In the genomic region with DNA sequence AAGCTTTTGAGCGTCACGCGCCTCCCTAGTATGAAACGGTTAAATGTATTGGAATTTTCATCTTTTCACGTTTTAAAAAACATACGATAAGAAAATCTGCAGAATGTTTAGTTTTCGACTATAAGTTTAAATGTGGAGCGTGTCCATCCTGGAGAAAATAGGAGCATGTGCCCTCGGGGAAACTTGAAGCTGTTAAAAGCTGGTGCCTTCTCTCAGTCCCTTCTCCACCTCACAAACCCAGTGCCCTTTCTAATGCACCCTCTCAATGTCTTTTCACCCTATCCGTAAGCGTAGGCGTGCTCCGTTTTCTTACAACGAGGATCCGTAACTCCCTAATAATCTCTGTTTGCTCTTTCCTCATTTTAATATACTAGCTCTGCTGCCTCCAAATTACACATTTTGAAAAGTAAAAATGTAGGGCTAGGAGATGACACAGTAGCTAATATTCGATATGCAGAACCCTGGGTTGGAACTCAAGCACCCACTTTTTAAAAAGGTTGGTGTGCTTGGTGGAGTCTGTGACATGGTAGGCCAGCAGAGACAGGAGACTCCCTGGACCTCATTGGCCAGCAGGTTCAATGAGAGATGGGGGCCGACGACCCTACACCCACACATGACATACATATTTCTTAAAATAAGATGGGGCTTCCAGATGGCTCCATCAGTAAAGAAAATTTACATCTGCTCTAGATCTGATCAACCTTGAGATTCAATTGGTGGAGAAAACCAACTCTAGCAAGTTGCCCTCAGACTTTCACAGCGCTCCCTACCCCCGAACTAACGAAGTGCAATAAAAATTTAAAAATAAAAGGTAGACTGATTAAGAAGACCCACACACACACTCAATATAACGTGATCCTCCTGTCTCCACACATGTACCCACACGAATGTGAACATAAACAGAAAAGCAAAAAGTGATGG, we compare ENCODE assay signal across 8 mouse cellular contexts. TPM values are rescaled to one million over a fixed set of nuclear protein-coding genes. Genes with fewer than 3 reads are reported as not detected.
DNase-seq lines count a peak whose midpoint lies in the region; ATAC-seq lines count a peak whose summit lies in the region.

No protein-coding gene starts in this region.

- no peaks in the 10 kb centered on the region for H3K27me3 ChIP-seq in kidney, embryonic 16.5 days (ENCODE audit: insufficient read depth, low read length)
- no peaks in the 10 kb centered on the region for H3K27me3 ChIP-seq in forebrain, embryonic 12.5 days
- no peaks in the 10 kb centered on the region for H3K27me3 ChIP-seq in liver, embryonic 11.5 days (replicated peaks; ENCODE audit: control insufficient read depth, insufficient read depth, low read length)
- H3K27me3 ChIP-seq in stomach, embryonic 15.5 days (replicated peaks) = no peaks in the 10 kb centered on the region

- ATAC-seq in kidney, embryonic 16.5 days (ENCODE audit: low FRiP score, low TSS enrichment) = no peak
- ATAC-seq in forebrain, embryonic 12.5 days (ENCODE audit: low FRiP score) = no peak
- no peak for ATAC-seq in liver, embryonic 11.5 days (replicated peaks; ENCODE audit: low FRiP score)
- ATAC-seq in stomach, embryonic 15.5 days (ENCODE audit: insufficient read depth, low FRiP score, low read depth) = no peak

- DNase-seq in kidney, adult 11 months = no peak
- DNase-seq in MEL-GATA-1-ER (ENCODE audit: extremely low read depth, low read depth) = peak; percentile 44
- no peak for DNase-seq in liver, embryonic 11.5 days (ENCODE audit: low spot score)
- DNase-seq in urinary bladder, postnatal 25 days (ENCODE audit: low spot score) = no peak
- DNase-seq in kidney, postnatal 4 days = no peak

- no peaks in the 10 kb centered on the region for H3K9me3 ChIP-seq in kidney, embryonic 16.5 days (ENCODE audit: low read length)
- H3K9me3 ChIP-seq in forebrain, embryonic 12.5 days = no peaks in the 10 kb centered on the region
- H3K9me3 ChIP-seq in liver, embryonic 11.5 days (ENCODE audit: control insufficient read depth, low read length) = no peaks in the 10 kb centered on the region
- no peaks in the 10 kb centered on the region for H3K9me3 ChIP-seq in stomach, embryonic 15.5 days

- WGBS in kidney, embryonic 16.5 days = 25% methylated on average over 23 of the region's 23 CpGs
- 26% methylated on average over 23 of the region's 23 CpGs for WGBS in forebrain, embryonic 12.5 days
- 18% methylated on average over 23 of the region's 23 CpGs for WGBS in liver, embryonic 11.5 days
- 23% methylated on average over 23 of the region's 23 CpGs for WGBS in stomach, embryonic 15.5 days

- peaks cover 26% of the 10 kb centered on the region for H3K36me3 ChIP-seq in kidney, embryonic 16.5 days (ENCODE audit: insufficient read depth, low read length)
- H3K36me3 ChIP-seq in forebrain, embryonic 12.5 days (replicated peaks) = peaks cover 30% of the 10 kb centered on the region
- H3K36me3 ChIP-seq in liver, embryonic 11.5 days (ENCODE audit: control insufficient read depth, insufficient read depth, low read length) = peaks cover 23% of the 10 kb centered on the region
- peaks cover 11% of the 10 kb centered on the region for H3K36me3 ChIP-seq in stomach, embryonic 15.5 days

- H3K4me1 ChIP-seq in kidney, embryonic 16.5 days (ENCODE audit: insufficient read depth, low read length) = peaks cover 15% of the 10 kb centered on the region
- peaks cover 12% of the 10 kb centered on the region for H3K4me1 ChIP-seq in forebrain, embryonic 12.5 days
- H3K4me1 ChIP-seq in liver, embryonic 11.5 days (replicated peaks; ENCODE audit: control insufficient read depth, insufficient read depth, low read length) = peaks cover 6% of the 10 kb centered on the region
- H3K4me1 ChIP-seq in stomach, embryonic 15.5 days = peaks cover 5% of the 10 kb centered on the region; the same call in 1 of the 2 replicates

- peak overlapping the region; percentile 72 for H3K4me2 ChIP-seq in kidney, embryonic 16.5 days (replicated peaks; ENCODE audit: low read depth, low read length)
- H3K4me2 ChIP-seq in forebrain, embryonic 12.5 days = peak overlapping the region; percentile 61
- H3K4me2 ChIP-seq in liver, embryonic 11.5 days = peak overlapping the region; percentile 76
- H3K4me2 ChIP-seq in stomach, embryonic 15.5 days = peak overlapping the region; percentile 65

- peak overlapping the region; percentile 88 for H3K4me3 ChIP-seq in kidney, embryonic 16.5 days (ENCODE audit: low read length)
- peak overlapping the region; percentile 74 for H3K4me3 ChIP-seq in forebrain, embryonic 12.5 days (replicated peaks)
- H3K4me3 ChIP-seq in liver, embryonic 11.5 days (ENCODE audit: low read depth, low read length) = peak overlapping the region; percentile 62
- H3K4me3 ChIP-seq in stomach, embryonic 15.5 days (replicated peaks) = peak overlapping the region; percentile 80

- H3K9ac ChIP-seq in kidney, embryonic 16.5 days (replicated peaks; ENCODE audit: low read length) = peak overlapping the region; percentile 94
- H3K9ac ChIP-seq in forebrain, embryonic 12.5 days = peak overlapping the region; percentile 87
- peak overlapping the region; percentile 90 for H3K9ac ChIP-seq in liver, embryonic 11.5 days (ENCODE audit: low read depth, low read length)
- H3K9ac ChIP-seq in stomach, embryonic 15.5 days = peak overlapping the region; percentile 65

- peak overlapping the region; percentile 84; the same call in 1 of the 2 replicates for H3K27ac ChIP-seq in kidney, embryonic 16.5 days (ENCODE audit: low read length)
- H3K27ac ChIP-seq in forebrain, embryonic 12.5 days = no peak overlapping the region; the same call in 1 of the 2 replicates
- H3K27ac ChIP-seq in liver, embryonic 11.5 days (ENCODE audit: low read depth, low read length) = peak overlapping the region; percentile 87; the same call in 1 of the 2 replicates
- peak overlapping the region; percentile 90; the same call in 1 of the 2 replicates for H3K27ac ChIP-seq in stomach, embryonic 15.5 days

RNA-seq across cellular contexts. Expression of a gene that starts 0.9 kb away (rescaled TPM):
- 908 and 951 TPM in 2 replicates for polyA plus RNA-seq in kidney, embryonic 16.5 days (2015; fragmentation: Nextera tagmentation; extraction: Ambion mirVana)
- polyA plus RNA-seq in forebrain, embryonic 12.5 days (2016; fragmentation: Nextera tagmentation; extraction: Ambion mirVana) = 790 and 842 TPM in 2 replicates
- 1,425 and 1,526 TPM in 2 replicates for polyA plus RNA-seq in liver, embryonic 11.5 days (2014; fragmentation: Nextera tagmentation; extraction: Ambion mirVana)
- polyA plus RNA-seq in stomach, embryonic 15.5 days (2015; fragmentation: Nextera tagmentation; extraction: Ambion mirVana) = 947 and 1,105 TPM in 2 replicates

RNA-seq across cellular contexts. Expression of a gene that starts 1.0 kb away (rescaled TPM):
- 0.15 and 0.21 TPM in 2 replicates for polyA plus RNA-seq in kidney, embryonic 16.5 days (2015; fragmentation: Nextera tagmentation; extraction: Ambion mirVana)
- 0.26 and 0.42 TPM in 2 replicates for polyA plus RNA-seq in forebrain, embryonic 12.5 days (2016; fragmentation: Nextera tagmentation; extraction: Ambion mirVana)
- polyA plus RNA-seq in liver, embryonic 11.5 days (2014; fragmentation: Nextera tagmentation; extraction: Ambion mirVana) = 0.10 and 0.12 TPM in 2 replicates
- 0.08 and 0.17 TPM in 2 replicates for polyA plus RNA-seq in stomach, embryonic 15.5 days (2015; fragmentation: Nextera tagmentation; extraction: Ambion mirVana)

RNA-seq across cellular contexts. Expression of a gene that starts 22.6 kb away (rescaled TPM):
- polyA plus RNA-seq in kidney, embryonic 16.5 days (2015; fragmentation: Nextera tagmentation; extraction: Ambion mirVana) = 49.8 and 54.4 TPM in 2 replicates
- polyA plus RNA-seq in forebrain, embryonic 12.5 days (2016; fragmentation: Nextera tagmentation; extraction: Ambion mirVana) = 54.2 and 56.1 TPM in 2 replicates
- polyA plus RNA-seq in liver, embryonic 11.5 days (2014; fragmentation: Nextera tagmentation; extraction: Ambion mirVana) = 38.3 and 44.7 TPM in 2 replicates
- 47.1 and 47.3 TPM in 2 replicates for polyA plus RNA-seq in stomach, embryonic 15.5 days (2015; fragmentation: Nextera tagmentation; extraction: Ambion mirVana)

RNA-seq across cellular contexts. Expression of a gene that starts 33.9 kb away (rescaled TPM):
- 24.5 and 28.8 TPM in 2 replicates for polyA plus RNA-seq in kidney, embryonic 16.5 days (2015; fragmentation: Nextera tagmentation; extraction: Ambion mirVana)
- 14.3 and 18.6 TPM in 2 replicates for polyA plus RNA-seq in forebrain, embryonic 12.5 days (2016; fragmentation: Nextera tagmentation; extraction: Ambion mirVana)
- polyA plus RNA-seq in liver, embryonic 11.5 days (2014; fragmentation: Nextera tagmentation; extraction: Ambion mirVana) = 49.2 and 52.0 TPM in 2 replicates
- polyA plus RNA-seq in stomach, embryonic 15.5 days (2015; fragmentation: Nextera tagmentation; extraction: Ambion mirVana) = 32.3 and 33.8 TPM in 2 replicates
